Mouse (Mus musculus) heart, postnatal 0 days (tissue): Measurements from ENCODE around the gene Sdr42e1.
A peak's percentile ranks its signal among the peaks of the same experiment; 100 is the strongest.

Experiments
- CTCF ChIP-seq: IDR thresholded peaks from 2 replicates; pipeline ENCODE4 v1.5.1; 2016; ENCODE audit warnings: antibody characterized with exemption, control low read depth, low read depth
- EP300 ChIP-seq: IDR thresholded peaks from 2 replicates; pipeline ENCODE4 v1.6.1; 2016; ENCODE audit warnings: antibody characterized with exemption, low read depth

DNA sequence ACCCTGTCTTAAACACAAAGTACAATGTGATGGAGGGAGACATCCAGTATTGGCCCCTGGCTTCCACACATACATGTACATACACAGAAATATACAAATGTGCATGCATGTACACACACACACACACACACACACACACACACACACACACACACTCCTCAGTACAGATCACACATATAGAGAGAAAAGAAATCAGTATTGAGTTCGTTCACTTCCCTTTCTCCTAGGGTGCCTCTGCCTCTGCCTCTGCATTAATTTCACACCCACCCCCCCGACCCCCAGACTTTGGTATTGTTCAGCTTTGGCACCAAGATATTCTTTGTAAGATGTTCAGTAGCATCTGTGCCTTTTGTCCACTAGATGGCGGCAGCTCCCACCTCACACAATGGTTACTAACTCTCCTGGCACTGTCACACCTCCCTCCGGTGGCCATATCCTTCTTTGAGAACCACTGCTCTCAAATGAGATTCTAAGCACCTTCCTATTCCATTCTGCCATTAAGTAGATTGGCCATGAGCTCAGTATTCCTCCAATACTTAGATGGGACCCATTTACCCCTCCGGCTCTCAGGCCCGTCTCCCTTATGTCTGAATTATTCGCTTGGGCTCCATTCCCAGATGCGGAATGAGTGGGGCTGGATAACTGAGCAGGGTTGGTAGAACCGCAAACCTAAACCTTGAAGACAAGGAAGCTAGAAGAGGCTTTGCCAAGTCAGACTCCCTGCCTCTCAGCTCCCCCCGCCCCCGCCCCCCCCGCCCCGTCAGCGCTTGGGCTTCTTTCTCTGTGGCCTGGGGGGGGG lies 47.2 kb downstream of the Sdr42e1 start:
- TF ChIP-seq CTCF (peak; percentile 80), EP300 (no peak)
